Mouse (Mus musculus) Patski (cell line): ENCODE data around the gene Mtmr11. TPM values are rescaled to one million over a fixed set of nuclear protein-coding genes. Genes with fewer than 3 reads are reported as not detected.

Experiments
- ATAC-seq: fragments of 100-300 bp; one replicate; pipeline ENCODE4 v1.8.0; 2021
- CTCF ChIA-PET: fragments of 350-600 bp; sonication (Branson Sonifier 250); formaldehyde crosslinking; loops from one replicate; lab custom pipeline; 2022; ENCODE audit warnings: inconsistent platforms; lab: Charles Lee
- POLR2A ChIA-PET: fragments of 350-600 bp; sonication (Branson Sonifier 250); formaldehyde crosslinking; loops from one replicate; lab custom pipeline; 2022; ENCODE audit warnings: antibody characterized with exemption, inconsistent platforms; lab: Charles Lee
- DNase-seq: peaks from one replicate; pipeline ENCODE4 v3.0.0-alpha.2; 2011; ENCODE audit warnings: low read depth, low spot score
- H3K27me3 ChIP-seq: fragments of 371-371 bp; one replicate; pipeline ENCODE4 v1.5.1; 2021
- CTCF ChIP-seq: fragments of 100-300 bp; IDR thresholded peaks from one replicate; pipeline ENCODE4 v1.5.1; 2021
- in situ Hi-C: fragments of 300-500 bp; cut with MboI; formaldehyde crosslinking; loops from 3 replicates; pipeline ENCODE4 v1.11.1; 2018; ENCODE audit warnings: low pct_unique_long_range_greater_than_20kb, mixed read lengths
- polyA plus RNA-seq: library from polyadenylated mRNA; unstranded; gene quantifications from one replicate; pipeline ENCODE4 v1.2.3, GENCODE M21; 2021

Gene Mtmr11
- polyA plus RNA-seq, 1 experiment from 2014 or later, result 104 TPM

DNA sequence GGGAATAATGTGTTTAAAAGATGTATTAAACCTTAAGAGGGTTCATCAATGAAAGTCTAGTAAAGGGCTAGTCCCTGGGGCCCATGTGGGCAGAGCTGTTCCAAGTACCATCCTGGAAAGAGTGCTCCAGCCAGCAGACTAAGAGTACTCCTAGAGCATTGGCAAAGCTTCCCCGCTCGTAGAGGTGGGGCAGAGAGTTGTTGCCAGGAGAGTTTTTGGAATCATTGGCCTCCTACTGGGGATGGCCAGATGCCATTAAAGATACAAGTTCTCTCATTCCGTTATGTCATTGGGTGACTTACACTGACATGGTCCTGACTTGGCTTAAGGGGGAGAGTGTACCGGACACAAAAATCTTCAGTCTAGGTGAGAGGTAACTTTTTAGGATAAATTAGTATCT, 17.7 kb downstream of the Mtmr11 start:
- CTCF ChIA-PET, result interaction anchor here (1.2 to 2.1 kb wide), 3 partner anchors 10 to 113 kb away, joined by 4 to 6 read pairs (median 5); no protein-coding TSS in a partner anchor
- POLR2A ChIA-PET, result interaction anchor here (0.6 to 2.9 kb wide), 2 partner anchors 17 to 269 kb away, joined by 3 to 10 read pairs; no protein-coding TSS in a partner anchor
- in situ Hi-C loops, result no loop called here

DNA sequence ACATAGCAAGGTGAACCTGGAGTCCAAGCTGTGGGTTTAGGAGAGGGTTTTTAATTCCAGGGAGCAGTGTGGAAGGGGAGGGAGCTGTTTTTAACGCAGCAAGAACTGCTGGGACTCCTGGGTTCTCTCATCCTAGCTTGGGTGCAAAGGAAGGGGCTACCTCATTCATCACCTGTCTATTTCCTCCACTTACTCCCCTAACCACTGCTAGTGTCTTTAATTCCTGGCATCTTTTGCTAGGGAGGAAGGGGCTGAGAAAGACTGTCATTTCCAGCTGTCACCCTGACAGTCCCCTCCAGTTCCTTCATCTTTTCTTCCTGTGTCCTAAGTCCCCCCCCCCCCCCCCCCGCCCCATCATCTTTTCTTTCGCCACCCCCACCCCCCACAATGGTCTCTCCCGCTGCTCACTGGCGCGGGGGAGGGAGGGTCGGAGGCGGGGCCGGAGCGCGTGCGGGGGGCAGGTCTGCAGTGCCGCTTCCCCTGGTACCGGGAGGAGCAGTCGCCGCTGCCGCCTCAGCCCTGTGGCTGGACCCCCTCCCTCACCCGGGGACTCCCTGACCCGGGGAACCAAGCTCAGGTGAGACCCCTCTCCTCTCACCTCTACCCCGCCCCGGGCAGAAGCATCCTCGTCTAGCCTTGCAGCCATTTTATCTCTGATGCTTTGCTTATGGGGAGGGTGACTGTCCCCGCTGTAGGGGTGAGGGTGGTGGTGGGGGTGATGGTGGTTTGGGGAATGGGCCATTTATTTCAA, 19.1 kb downstream of the Mtmr11 start, which contains the start of gene Sv2a:
Gene Sv2a, plus strand, starts transcription at position 425 of the 751 bp plus-strand sequence.
- POLR2A ChIA-PET, result interaction anchor here (2.2 to 2.9 kb wide), 3 partner anchors 8 to 38 kb away, joined by 5 to 10 read pairs (median 9); partner anchors contain the start of genes Bola1, Hist2h2ab and Sf3b4
- no peak for DNase-seq
- in situ Hi-C loops, result no loop called here

More for the DNA sequence above, 17.7 kb downstream of the Mtmr11 start:
- H3K27me3 ChIP-seq, result no peaks in the 10 kb centered on the region
- TF ChIP-seq CTCF, result no peak
- DNase-seq (no peak), ATAC-seq (no peak)

DNA sequence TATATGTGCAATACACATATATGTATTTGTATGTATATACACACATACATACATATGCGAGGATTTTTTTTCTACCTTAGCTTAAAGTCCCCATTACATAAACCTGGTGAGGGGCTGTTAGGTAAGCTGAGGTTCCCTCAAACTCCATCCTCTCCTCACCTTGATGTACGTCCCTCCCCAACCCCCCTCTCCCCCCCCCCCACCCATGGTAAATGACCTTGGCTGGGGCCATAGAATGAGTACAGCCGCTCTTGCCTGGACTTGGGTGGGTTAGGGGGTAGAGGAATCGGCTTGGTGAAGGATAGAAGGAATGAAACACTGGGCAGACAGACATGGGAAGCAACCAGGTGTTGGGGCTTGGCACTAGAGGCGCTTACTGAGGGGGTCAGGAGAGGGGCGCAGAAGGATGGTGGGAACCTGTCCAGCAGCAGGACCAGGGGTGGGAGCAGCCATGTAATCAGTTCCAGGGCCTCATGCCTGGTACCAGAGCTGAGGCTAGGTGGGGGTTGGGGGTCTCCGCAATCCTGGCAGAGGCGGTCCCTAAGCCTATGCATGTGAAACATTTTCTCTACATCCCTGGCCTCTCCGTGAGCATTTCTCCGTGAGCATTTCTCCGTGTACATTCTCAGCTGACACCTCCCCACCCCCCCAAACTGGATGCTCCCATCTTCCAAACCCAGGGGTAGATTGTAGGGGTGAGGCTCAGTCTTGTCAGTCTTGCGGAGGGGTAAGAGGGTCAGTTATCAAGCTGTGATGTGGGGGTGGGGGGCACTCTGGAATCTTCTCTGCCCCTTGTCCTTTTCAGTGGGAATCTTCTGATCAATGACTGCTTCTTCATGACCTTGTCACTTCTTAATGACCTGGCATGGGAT, 19.9 kb downstream of the Mtmr11 start:
- no peak for TF ChIP-seq CTCF
- no peaks in the 10 kb centered on the region for H3K27me3 ChIP-seq
- ATAC-seq (no peak), DNase-seq (no peak)
- in situ Hi-C loops, result no loop called here
- CTCF ChIA-PET, result interaction anchor here (1.1 kb wide), 1 partner anchor 10 kb away, joined by 3 read pairs; no protein-coding TSS in a partner anchor
- POLR2A ChIA-PET, result interaction anchor here (0.5 to 2.9 kb wide), 4 partner anchors 9 to 38 kb away, joined by 4 to 10 read pairs (median 7); partner anchors contain the start of genes Bola1, Hist2h2ab and Sf3b4

More for the DNA sequence above, 19.1 kb downstream of the Mtmr11 start, which contains the start of gene Sv2a:
- TF ChIP-seq CTCF, result no peak
- CTCF ChIA-PET, result interaction anchor here (1.2 to 1.8 kb wide), 2 partner anchors 11 to 115 kb away, joined by 4 to 5 read pairs; no protein-coding TSS in a partner anchor
- no peak for ATAC-seq
- H3K27me3 ChIP-seq, result no peaks in the 10 kb centered on the region

DNA sequence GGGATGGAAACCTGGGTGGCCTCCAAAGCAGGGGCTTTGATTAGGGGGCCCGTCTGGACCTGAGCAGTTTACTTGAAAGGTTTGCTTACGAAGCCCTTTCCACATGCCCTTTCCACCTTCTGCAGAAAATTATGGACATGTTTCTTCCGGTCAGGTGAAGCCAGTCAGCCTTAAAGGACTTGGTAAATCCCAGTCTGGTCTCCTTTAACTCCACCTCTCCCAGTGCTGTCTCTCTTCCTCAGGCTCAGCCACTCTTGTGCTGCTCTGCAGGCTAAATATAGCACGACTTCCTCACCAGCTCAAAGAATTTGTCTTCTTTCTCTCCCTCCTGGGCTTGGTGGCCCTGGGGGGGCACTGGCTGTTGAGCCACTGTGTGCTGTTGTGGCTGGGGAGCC, 20.6 kb downstream of the Mtmr11 start:
- no peaks in the 10 kb centered on the region for H3K27me3 ChIP-seq
- CTCF ChIA-PET, result interaction anchor here (0.9 to 2.0 kb wide), 3 partner anchors 9 to 14 kb away, joined by 3 to 5 read pairs (median 3); no protein-coding TSS in a partner anchor
- no peak for TF ChIP-seq CTCF
- DNase-seq, result no peak
- in situ Hi-C loops, result no loop called here
- POLR2A ChIA-PET, result interaction anchor here (0.6 to 2.2 kb wide), 3 partner anchors 8 to 37 kb away, joined by 3 to 9 read pairs (median 5); partner anchors contain the start of genes Bola1, Hist2h2ab and Sf3b4
- ATAC-seq, result no peak

GRCm38 (mm10) chr3:96192977-96193376, 31.2 kb downstream of the Mtmr11 start:
- DNase-seq (no peak), ATAC-seq (no peak)
- ChIA-PET CTCF (interaction anchor here (0.9 to 1.9 kb wide), 5 partner anchors 14 to 123 kb away, joined by 3 to 6 read pairs (median 4); no protein-coding TSS in a partner anchor), POLR2A (interaction anchor here (1.3 to 2.1 kb wide), 2 partner anchors 11 to 32 kb away, joined by 4 to 7 read pairs; partner anchors contain the start of gene Mtmr11)
- no peak for TF ChIP-seq CTCF
- no peaks in the 10 kb centered on the region for H3K27me3 ChIP-seq
- in situ Hi-C loops, result no loop called here

- no peaks in the 10 kb centered on the region for H3K27me3 ChIP-seq
- TF ChIP-seq CTCF, result no peak
- ChIA-PET CTCF (interaction anchor here (1.2 kb wide), 1 partner anchor 11 kb away, joined by 5 read pairs; no protein-coding TSS in a partner anchor), POLR2A (interaction anchor here (0.6 to 3.7 kb wide), 3 partner anchors 21 to 25 kb away, joined by 3 to 20 read pairs (median 3); partner anchors contain the start of genes Bola1, Hist2h2ab and Sf3b4)
- in situ Hi-C loops, result no loop called here
- no peak for DNase-seq
- no peak for ATAC-seq
Observed at GRCm38 (mm10) chr3:96194966-96195365, 33.2 kb downstream of the Mtmr11 start.

GRCm38 (mm10) chr3:96195616-96196313, 34.0 kb downstream of the Mtmr11 start:
- DNase-seq, result no peak
- in situ Hi-C loops, result no loop called here
- TF ChIP-seq CTCF, result no peak
- ChIA-PET CTCF (interaction anchor here (0.6 to 4.8 kb wide), 6 partner anchors 12 to 129 kb away, joined by 3 to 60 read pairs (median 4); partner anchors contain the start of genes Bola1, Hist2h2ab, Hist2h2ac and Hist2h2be), POLR2A (interaction anchor here (0.7 to 3.7 kb wide), 8 partner anchors 10 to 48 kb away, joined by 3 to 20 read pairs (median 8); partner anchors contain the start of genes Bola1, Hist2h2ab, Hist2h2ac and Hist2h2be)
- no peak for ATAC-seq
- H3K27me3 ChIP-seq, result no peaks in the 10 kb centered on the region

- in situ Hi-C loops, result no loop called here
- ATAC-seq (no peak), DNase-seq (no peak)
- POLR2A ChIA-PET, result interaction anchor here (0.6 to 3.7 kb wide), 12 partner anchors 9 to 83 kb away, joined by 3 to 20 read pairs (median 5); partner anchors contain the start of genes Bola1, Hist2h2ab, Hist2h2ac and Hist2h2be
- TF ChIP-seq CTCF, result no peak
- no peaks in the 10 kb centered on the region for H3K27me3 ChIP-seq
- CTCF ChIA-PET, result interaction anchor here (0.6 to 4.8 kb wide), 7 partner anchors 14 to 130 kb away, joined by 3 to 60 read pairs (median 3); partner anchors contain the start of genes Bola1, Hist2h2ab, Hist2h2ac and Hist2h2be
Observed at GRCm38 (mm10) chr3:96196437-96197128, 34.8 kb downstream of the Mtmr11 start.
